Mouse (Mus musculus) cerebellum, postnatal 10 days (tissue): ENCODE results near the gene Susd1.
A peak's percentile ranks its signal among the peaks of the same experiment; 100 is the strongest.

Source experiments
- DNase-seq, 2 experiments: peaks; one replicate each; pipeline ENCODE4 v3.0.0; 2021; ENCODE audit warnings: mixed read lengths in 2 of 2

Susd1 gene

DNA sequence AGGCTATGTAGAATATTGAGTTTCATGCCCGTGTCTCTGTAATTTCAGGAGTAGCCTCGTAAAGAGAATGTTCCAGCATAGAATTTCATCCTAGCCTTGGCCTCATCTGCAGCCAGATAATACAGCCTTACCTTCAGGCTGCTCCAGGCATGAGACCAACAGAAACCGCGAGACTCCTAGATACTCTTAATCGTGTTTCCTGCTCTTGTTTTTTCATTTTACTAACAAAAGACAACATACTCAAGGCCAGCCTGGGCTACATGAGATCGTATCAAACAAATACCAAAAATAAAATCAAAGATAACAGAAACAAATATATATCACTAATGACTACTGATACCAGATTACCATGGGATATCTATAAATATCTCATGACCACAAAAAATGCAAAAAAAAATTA lies 9.3 kb downstream of the Susd1 start:
- no peak for DNase-seq

DNA sequence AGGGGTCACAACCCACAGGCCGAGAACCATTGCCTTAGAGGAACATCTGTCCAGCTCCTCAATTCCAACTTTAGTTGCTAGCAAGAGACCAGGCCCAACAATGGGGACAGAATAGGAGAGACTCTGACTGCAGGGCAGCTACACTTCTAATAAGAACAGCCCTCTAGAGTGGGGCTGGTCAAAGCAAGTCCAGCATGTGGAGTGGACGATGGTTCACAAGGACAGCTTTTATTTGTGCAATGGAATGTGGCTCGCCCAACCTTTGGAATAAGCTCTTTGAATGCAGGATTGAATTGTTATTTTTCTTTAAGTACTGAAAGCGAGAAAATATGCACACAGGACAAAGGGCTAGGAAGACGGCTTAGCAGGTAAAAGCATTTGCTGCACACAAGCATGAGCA lies 12.0 kb downstream of the Susd1 start:
- DNase-seq, result no peak

DNA sequence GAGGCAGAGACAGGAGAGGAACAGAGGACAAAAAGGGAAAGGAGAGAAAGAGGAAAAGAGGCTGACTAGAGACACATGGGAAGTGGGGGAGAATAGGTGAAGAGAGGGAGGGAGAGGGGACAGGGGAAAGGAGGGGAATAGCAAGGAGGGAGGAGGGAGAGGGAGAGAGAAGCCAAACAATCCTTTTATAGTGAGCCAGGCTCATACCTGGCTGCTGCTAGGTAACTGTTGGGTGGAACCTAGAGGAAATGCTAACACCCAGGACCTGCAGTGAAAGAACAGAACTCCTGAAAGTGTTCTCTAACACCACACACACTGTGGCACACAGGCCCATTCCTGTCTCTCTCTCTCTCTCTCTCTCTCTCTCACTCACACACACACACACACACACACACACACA lies 15.6 kb downstream of the Susd1 start:
- DNase-seq, result no peak

DNA sequence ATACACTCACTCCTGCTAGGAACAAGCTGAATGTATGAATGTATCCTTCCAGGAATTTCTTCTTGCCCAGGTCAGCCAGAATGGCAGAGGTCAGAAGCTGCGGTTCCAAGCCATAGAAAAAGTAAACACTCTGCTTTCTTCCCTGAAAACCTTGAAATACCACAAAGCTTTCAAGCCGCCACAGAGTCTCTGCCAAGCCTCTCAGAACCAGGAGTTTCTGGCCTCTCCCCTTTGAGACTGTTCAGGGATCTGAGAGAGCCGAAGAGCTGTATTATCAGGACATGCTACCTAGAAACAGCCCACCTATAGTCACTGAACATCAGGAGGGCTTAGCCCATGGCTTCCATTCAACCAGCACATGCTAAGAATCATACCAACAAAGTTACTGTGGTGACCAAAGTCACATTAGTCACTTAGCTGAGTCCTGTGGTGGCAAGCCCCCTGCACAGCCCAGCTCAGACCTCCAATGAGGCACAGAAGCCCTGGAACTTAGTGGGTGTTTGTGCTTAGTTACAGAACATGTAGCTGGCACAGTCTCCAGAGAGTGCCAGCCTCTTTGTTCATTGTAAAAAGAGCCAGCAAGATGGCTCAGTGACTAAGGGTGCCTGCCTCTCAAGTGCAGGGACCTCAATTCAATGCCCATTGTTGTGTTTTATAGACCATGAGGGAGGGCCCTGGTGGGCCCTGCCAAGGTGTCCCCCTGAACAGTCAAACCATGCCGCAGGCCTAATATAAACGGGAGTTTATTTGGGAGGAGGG lies 16.2 kb downstream of the Susd1 start:
- no peak for DNase-seq

DNA sequence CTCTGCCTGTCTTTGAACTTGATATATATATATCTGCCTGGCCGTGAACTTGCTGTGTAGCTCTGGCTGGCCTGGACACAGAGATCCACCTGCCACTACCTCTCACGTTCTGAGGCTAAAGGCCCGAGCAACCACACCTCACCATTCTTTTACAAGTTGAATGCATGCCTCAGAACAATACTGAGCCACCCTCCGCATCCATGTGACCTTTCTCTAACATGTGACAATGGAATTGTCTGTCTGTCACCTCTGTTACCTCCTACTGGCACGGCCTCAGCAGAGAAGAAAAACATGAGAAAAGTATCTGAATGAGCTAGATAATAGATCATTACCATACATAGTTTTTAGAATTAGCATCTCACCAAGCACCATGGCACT lies 17.1 kb downstream of the Susd1 start:
- no peak for DNase-seq

DNA sequence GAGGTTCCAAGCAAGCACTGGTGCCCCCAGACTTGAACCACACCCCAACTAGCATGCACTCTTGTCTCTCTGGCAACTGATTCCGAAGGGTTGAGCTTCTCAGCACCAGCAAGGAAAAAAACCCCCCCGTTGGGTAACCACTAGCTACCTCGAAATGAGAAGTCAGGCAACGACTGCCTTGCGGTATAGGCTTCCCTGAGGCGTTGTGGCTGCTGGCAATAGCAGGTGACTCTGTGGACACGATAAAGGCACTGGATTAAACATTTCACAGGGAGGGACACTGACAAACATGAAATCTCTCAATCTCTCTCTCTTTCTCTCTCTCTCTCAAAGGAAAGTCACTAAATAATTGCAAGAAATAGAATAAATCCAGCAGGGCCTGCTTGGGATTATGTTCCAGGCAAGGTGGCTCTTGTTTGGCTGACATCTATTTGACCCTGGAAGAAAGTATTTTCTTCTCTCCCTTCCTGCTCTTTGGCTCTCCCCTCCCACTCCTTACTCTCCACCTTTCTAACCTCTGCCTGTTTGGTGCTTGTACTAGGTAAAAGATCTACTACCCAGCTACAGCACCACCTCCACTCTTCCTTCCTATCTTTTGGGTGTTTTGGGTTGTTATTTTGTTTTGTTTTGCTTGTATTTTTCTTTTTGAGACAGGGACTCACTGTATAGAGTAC lies 17.6 kb downstream of the Susd1 start:
- no peak for DNase-seq

DNA sequence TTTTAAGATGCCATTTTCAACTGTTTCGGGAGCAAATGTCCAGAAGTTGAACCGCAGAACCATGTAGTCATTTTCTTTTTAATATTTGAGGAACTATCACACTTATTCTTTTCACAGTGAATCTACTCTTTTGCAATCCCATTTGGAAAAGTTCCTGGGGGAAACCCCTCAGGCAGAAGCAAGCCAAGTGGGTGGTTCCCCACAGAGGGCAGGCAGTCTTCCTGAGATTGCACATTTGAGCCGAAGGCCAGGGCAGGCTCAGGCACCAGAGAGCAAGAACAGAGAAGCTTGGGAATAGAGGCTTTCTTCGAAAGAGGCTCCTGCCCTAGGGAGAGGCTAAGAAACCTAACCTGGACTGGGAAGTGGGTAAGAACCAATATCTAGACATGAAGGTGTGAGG lies 19.2 kb downstream of the Susd1 start:
- DNase-seq, result no peak

DNA sequence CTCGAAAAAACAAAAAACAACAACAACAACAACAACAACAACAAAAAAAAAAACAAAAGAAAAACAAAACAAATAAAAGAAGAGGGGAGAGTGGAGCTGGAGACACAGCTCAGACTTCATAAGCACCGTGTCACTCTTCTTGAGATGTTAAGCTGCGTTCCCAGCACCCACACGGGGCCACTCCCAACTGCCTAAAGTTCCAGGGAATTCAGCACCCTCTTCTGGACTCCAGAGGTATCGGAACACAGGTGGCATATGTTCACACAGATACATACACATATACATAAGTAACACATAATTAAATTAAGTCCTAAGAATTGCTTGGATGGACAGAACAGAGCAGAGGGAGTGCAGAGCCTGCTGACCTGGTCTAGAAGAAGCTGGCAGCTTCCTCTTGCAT lies 25.0 kb downstream of the Susd1 start:
- DNase-seq, result no peak

DNA sequence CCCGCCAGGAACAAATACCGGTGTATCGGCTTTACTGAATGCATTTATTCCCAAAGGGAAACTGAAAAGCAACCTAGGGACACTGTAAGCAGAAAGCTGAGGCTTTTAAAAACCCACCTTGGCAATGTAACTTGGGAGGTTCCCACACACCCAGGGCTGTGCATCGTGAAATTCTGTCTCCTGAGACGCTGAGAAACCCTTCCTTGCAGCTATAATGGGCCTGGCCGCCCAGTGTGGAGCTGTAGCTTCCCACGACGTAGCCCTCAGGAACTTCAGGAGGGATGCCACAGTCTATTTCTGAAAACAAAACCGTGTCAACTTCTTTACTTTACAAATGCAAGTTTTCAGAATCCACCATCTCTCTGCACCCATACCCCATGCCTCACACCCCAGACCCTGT lies 27.3 kb downstream of the Susd1 start:
- no peak for DNase-seq

DNA sequence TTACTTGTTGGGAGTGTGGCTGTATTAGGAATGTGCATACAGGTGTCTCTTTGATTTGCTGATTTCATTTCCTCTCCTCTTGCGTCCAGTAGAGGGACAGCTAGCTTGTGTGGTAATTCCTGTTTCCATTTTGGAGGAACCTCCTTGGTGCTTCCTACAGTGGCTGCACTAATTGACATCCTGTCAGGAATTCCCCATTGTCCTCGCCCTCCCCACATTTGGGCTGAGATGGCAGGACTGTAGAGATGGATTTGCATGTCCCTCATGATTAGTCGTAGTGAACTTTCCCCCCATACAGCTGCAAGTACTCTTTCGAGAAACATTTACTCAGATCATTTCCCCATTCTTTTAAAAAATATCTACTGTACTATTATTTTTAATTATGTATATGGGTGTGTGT lies 30.7 kb downstream of the Susd1 start:
- DNase-seq, result no peak

DNA sequence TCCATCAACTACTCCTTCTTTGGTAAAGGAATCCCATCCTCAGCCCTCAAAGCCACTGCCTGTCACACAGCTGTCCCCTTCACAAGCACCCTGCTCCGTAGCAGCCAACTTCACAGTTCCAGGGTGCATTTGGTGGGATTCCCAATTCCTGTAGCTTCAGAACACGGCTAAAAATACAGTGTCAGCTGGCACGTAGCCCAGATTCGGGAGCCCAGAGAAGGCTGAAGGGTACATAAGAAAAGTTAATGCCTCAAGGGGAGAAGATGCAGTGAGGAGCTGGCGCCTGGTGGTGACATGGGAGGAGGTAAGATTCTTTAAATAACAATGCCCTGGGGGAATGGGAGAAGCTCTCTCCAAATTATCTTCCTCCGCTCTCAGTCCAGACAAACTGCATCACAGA lies 34.1 kb downstream of the Susd1 start:
- DNase-seq, result peak; percentile 52 to 57

DNA sequence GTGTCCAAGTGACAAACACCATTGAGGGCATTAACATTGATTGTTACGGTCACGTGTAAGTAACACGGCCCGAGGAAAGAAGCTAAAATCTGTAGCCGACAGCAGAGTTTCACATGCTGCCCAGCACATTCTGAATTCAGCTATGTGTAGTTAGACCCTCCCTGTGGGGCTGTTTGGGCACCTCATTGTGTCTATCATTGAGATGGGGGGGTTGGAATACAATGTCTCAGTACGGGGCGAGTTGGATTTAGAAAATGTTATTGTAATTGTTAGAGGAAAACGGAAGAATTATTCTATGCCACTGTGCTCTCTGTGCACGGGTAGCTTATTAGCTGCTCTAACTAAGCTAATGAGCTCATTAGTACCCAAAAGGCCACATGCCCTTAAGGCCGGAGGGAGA lies 37.5 kb downstream of the Susd1 start:
- no peak for DNase-seq

DNA sequence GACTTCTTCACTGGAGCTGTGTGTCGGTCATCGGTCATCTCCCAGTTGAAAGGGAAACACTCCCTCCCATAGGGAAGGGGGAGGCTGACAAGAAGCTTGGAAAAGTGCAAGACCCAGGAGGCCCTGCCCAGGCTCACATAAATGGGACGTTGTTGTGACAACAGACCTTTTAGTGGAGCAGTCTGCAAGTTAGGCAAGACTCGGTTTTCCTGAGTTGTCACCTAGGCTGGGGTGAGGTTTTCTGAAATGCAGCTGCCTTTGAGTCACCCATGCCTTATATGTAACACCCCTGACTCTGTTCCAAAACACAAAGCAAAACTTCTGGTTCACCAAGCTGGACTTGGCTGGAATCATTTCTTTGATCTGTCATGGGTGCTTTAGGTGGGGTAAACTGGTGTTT lies 39.1 kb downstream of the Susd1 start:
- no peak for DNase-seq

DNA sequence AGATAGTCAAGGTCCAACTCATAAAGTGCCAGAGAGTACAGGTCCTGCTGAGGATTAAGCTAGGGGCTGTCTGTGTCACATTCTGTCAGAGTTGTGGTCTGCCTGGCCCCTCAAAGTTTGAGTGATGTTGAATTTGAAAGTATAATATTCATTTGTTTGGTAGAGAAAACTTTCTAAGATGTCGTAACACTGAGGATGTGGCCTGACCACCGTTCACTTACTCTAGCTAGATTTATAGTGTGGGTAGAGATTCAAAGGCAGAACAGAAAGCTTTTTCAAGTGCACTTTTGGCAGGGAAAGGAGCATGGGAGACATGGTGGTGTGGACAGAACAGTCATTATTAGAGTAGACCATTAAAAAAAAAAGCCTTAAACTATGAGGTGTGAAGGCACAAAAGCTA lies 42.9 kb downstream of the Susd1 start:
- no peak for DNase-seq

DNA sequence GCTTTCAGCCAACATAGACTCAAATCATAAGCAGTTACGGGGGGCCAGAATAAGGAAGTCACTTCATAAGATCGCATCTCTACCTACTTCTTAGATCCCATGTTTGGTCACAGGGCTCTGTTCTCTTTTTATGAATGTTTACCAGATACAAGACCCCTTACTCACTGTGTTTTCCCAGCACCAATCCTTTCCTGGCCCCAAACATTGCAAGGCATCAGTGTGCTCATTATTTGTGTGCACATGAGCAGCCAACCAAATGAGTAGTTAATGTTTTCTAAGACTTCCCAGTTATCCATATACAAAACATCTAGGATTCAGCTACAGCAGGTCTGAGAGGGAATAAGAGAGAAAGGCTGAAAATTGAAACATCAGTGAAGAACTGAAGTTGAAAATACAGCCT lies 44.3 kb downstream of the Susd1 start:
- DNase-seq, result no peak

DNA sequence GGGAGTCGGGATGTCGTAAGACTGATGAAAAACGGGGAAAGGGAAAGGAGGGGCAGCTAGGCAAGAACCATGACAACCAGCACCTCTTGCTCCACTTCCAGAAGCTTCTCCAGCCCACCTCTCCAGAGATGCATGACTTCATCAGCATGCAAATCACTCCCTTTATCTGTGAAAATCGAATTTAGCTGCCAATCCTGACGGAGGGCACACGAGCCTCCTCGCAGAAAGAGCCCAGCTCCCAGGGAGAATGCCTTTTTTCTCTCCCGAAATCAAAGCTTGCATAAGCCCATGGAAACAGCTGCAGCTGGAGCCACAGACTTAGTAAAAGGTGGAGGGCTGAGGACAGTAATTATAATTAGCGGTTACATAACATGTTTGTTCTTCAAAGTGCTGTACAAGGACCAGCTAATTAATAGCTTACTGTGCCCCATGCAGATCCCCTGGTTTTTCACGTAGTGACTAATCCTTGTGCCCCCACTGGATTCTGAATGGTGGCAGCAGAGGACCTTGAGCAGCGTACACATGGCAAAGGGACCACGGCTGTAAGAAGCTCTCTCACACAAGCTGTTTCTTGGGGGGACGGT lies 49.9 kb downstream of the Susd1 start:
- DNase-seq, result peak; percentile 23 to 42

DNA sequence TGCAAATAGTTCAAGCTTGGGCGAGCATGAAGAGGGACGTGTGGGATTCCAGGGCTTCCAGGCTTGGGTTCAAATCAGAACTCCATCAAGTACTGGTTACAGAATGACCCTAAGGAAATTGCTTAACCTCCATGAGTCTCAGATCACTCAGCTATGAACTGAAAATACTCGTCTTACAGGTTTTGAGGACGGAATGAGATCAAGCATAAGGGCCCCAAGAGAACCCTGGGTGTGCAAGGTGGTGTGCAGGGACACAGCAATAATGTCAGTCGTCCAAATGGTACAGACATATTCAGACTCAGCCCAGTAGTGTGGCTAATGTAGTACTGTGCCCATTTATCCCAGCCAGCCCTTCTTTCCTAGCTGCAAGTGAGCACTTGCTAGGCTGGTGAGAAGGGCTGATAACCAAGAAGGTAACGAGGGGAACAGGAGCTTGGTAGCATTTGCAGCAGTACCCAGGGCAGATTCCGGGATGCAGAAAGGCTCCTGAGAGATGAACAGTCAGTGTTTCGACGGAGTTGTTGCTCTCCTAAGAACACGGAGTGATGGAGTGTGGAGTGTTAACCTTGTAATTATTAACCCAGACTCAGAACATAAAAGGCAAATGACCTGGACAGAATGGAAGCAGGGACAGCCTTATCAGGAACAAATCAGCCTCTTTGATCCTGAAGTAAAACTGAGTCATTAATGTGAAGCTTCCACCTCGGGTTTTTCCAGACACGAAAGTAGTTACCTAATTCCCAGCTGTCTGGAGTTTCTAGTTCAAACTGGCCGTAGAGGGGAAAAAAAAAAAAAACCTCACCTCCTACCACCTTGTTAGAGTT lies 50.8 kb downstream of the Susd1 start:
- no peak for DNase-seq

DNA sequence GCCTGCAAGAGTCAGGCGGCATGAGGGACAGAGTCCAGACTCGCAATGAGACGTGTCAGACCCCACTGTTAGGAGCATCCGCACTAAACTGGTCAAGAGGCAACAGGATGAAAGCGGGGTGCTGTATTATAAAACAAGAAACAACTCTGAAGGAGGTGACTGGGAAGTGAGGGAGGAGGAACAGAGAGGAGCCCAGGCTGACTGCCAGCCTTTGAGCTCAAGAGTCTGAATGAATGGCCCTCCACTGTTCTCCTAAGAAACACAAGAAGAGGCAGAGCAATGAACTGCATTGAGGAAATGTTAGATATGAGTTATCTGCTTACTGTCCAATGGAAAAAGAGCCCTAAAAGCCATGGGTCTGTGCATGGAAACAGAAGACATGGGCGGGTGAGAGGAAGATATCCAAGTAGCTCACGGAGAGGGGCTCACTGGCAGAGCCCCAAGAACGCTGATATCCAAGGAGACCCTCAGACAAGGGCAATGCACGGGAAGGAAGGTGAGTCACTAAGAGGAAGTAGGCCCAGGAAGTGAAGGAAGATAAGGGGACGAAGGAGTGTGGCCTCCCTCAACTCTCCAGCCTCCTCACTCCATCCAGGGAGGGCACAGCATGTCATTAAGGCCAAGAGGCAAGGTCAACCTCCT lies 53.1 kb downstream of the Susd1 start:
- DNase-seq, result peak; percentile 15 to 22

DNA sequence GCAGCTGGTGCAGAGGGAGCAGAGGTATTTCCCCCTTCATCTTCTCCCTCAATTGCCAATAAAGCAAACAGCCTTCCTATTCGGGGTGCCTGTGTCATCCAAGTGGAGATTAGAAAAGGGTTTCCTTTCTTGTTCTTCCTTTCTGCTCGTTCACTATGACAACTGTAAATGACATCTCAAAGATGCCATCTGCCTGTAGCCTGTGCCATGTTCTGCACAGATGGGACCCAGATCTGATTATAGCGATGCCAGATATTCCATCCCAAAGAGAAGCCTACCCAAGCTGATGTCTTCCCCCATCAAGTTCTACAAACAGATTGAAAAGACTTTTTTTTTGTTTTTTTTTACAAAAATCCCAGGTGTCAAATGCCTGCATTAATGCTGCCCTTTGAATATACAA lies 54.6 kb downstream of the Susd1 start:
- peak; percentile 67 to 69 for DNase-seq

DNA sequence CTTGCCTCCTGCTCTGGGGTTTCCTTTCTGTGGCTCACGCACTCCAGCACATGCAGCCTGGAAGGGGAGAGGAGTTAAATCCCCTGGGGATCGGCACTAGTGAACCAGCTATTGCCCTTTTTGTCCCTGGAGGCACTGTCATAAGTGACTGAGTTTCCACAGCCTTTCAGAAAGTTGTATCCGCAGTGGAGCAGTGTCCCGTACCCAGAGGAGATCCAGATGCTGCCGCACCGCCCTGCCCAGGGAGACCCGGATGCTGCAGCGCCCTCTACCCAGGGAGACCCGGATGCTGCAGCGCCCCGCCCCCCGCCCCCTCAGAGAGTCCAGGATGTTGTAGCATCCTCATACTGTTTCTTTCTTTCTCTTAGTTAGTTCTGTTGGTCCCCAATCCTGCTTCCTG lies 56.3 kb downstream of the Susd1 start:
- peak; percentile 22 to 28 for DNase-seq

DNA sequence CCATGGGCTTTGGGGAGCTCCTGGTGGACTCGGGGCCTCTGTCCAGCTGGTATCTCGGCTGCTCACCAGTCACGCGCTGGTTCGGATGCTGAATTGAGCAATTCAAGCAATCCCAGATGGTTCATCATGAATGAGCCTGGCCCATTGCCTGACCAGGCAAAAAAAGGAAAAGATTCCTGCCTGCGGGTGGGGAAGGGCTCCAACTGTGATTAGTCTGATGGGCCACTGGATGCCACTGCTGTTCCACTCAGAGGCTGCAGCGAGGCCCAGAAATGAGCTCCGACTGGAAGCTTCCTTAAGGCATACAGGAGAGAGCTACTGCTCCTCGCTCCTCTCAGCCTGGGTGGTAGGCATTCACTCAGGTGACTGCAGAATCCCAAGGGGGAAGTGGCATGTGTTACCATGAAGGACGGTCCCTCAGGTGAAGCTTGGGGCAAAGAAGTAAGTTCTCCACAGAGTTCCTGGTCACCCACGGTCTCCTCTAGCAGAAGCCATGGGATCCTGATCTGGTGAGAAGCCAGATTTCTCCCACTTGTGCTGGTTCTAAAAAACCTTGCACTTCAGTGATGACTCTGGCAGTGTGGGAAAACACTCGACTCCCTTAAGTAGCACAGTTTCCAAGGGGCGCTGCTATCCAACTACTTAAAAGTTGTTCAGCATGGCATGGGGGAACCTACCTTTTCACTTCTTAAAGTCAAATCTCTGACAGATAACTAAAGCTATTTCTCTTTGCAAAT lies 57.3 kb downstream of the Susd1 start:
- DNase-seq, result peak; percentile 94 to 95

DNA sequence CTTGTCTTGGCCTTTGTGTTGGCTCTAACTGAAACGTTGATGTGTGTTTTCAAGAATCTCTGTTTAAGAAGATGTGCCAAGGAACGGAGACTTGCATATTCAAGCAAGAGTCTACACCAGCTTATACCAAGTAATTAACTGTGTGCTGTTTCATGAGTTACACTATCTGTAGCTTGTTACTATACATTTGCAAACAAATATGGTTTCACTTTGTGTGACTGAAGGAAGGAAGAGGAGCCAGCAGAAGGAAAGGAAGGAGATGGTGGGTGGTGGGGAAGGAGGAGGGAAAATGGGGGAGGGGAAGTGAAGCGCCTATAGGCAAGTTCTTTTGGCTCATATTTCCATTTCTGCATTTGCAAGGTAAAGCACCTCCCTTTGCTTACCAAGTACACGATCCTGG lies 58.0 kb downstream of the Susd1 start:
- no peak for DNase-seq
